ENCODE assay signal across 8 mouse cellular contexts in genomic region chr4:83323201-83323903, GRCm38 (mm10). TPM values are rescaled to one million over a fixed set of nuclear protein-coding genes. Genes with fewer than 3 reads are reported as not detected.
A peak's percentile ranks its signal among the peaks of the same experiment; 100 is the strongest.
DNase-seq lines count a peak whose midpoint lies in the region; ATAC-seq and TF ChIP-seq lines count a peak whose summit lies in the region.

No protein-coding gene starts in this region.

- no peaks in the 10 kb centered on the region for H3K36me3 ChIP-seq in embryonic facial prominence, embryonic 12.5 days
- H3K36me3 ChIP-seq in liver, adult 2 months (ENCODE audit: control insufficient read depth, insufficient read depth, low read length), result no peaks in the 10 kb centered on the region
- H3K36me3 ChIP-seq in midbrain, postnatal 0 days (ENCODE audit: insufficient read depth, low read length), result no peaks in the 10 kb centered on the region

- H3K4me1 ChIP-seq in embryonic facial prominence, embryonic 12.5 days, result 0 out of 2 replicates have a peak, but pooled peaks cover 4% of the 10 kb centered on the region
- peaks cover 6% of the 10 kb centered on the region for H3K4me1 ChIP-seq in liver, adult 2 months (ENCODE audit: control insufficient read depth, insufficient read depth, low read length)
- no peaks in the 10 kb centered on the region for H3K4me1 ChIP-seq in midbrain, postnatal 0 days (ENCODE audit: insufficient read depth, low read length)

- peak; percentile 73 for DNase-seq in layer of hippocampus, adult 11-12 months (ENCODE audit: low spot score)
- DNase-seq in layer of hippocampus, adult 9-10 months (ENCODE audit: low spot score), result no peak
- peak; percentile 78 for DNase-seq in heart, adult 8-10 months (ENCODE audit: low spot score)
- DNase-seq in kidney, adult 8-10 months, result peak; percentile 71 to 79
- peak; percentile 58 for DNase-seq in liver, adult 2 months (ENCODE audit: extremely low read depth, low read depth, low spot score)
- peak; percentile 68 for DNase-seq in midbrain, postnatal 0 days (ENCODE audit: low spot score)
- DNase-seq in spleen, postnatal 14 days (ENCODE audit: low spot score in 2 of 2), result peak; percentile 52 to 60

- peak overlapping the region; percentile 42 for H3K9ac ChIP-seq in embryonic facial prominence, embryonic 12.5 days
- H3K9ac ChIP-seq in liver, adult 2 months (ENCODE audit: low read depth, low read length), result peak overlapping the region; percentile 96
- H3K9ac ChIP-seq in midbrain, postnatal 0 days (replicated peaks; ENCODE audit: low read length, poor library complexity, severe bottlenecking), result peak overlapping the region; percentile 63

- 0 out of 2 replicates have a peak overlapping the region, but pooled peaks have one; percentile 30 for H3K27ac ChIP-seq in embryonic facial prominence, embryonic 12.5 days
- H3K27ac ChIP-seq in liver, adult 2 months (replicated peaks; ENCODE audit: insufficient read depth, low read depth, low read length), result peak overlapping the region; percentile 84
- peak overlapping the region; percentile 57 for H3K27ac ChIP-seq in midbrain, postnatal 0 days (ENCODE audit: low read depth, low read length)

- H3K4me3 ChIP-seq in embryonic facial prominence, embryonic 12.5 days, result peak overlapping the region; percentile 68
- H3K4me3 ChIP-seq in liver, adult 2 months (ENCODE audit: insufficient read depth, low read depth, low read length), result peak overlapping the region; percentile 87
- H3K4me3 ChIP-seq in midbrain, postnatal 0 days (ENCODE audit: low read depth, low read length), result peak overlapping the region; percentile 70

- H3K27me3 ChIP-seq in embryonic facial prominence, embryonic 12.5 days, result no peaks in the 10 kb centered on the region; the same call in 1 of the 2 replicates
- no peaks in the 10 kb centered on the region for H3K27me3 ChIP-seq in liver, adult 2 months (ENCODE audit: control insufficient read depth, insufficient read depth, low read length)
- H3K27me3 ChIP-seq in midbrain, postnatal 0 days (ENCODE audit: insufficient read depth, low read length), result no peaks in the 10 kb centered on the region

- peak overlapping the region; percentile 77 for H3K4me2 ChIP-seq in embryonic facial prominence, embryonic 12.5 days (replicated peaks)
- H3K4me2 ChIP-seq in midbrain, postnatal 0 days (ENCODE audit: low read depth, low read length, poor library complexity, severe bottlenecking), result peak overlapping the region; percentile 100

- ATAC-seq in embryonic facial prominence, embryonic 12.5 days (ENCODE audit: insufficient number of reproducible peaks, insufficient read depth, low FRiP score, low TSS enrichment), result peak; percentile 61
- ATAC-seq in midbrain, postnatal 0 days (ENCODE audit: low FRiP score), result peak; percentile 56

- 0 out of 2 replicates have a peak, but pooled peaks have one; percentile 22 for TF ChIP-seq CTCF in liver, adult 2 months (IDR thresholded peaks at IDR 0.05; ENCODE audit: low read depth, low read length)
- TF ChIP-seq CTCF in midbrain, postnatal 0 days (IDR thresholded peaks at IDR 0.05), result peak; percentile 35

- 3% methylated on average over 48 of the region's 48 CpGs for WGBS in embryonic facial prominence, embryonic 12.5 days
- WGBS in liver, adult 2 months, result 3% methylated on average over 48 of the region's 48 CpGs
- 3% methylated on average over 48 of the region's 48 CpGs for WGBS in midbrain, postnatal 0 days

- no peak for TF ChIP-seq POLR2A in liver, adult 2 months (IDR thresholded peaks at IDR 0.05; ENCODE audit: extremely low read depth, insufficient read depth, low read length)

- H3K9me3 ChIP-seq in embryonic facial prominence, embryonic 12.5 days, result no peaks in the 10 kb centered on the region
- no peaks in the 10 kb centered on the region for H3K9me3 ChIP-seq in midbrain, postnatal 0 days (ENCODE audit: low read length)

- peaks cover 17% of the 10 kb centered on the region; the same call in 1 of the 2 replicates for H3K79me2 ChIP-seq in liver, adult 2 months (ENCODE audit: control insufficient read depth, insufficient read depth, low read length)

RNA-seq across cellular contexts. Expression of gene Ttc39b, which starts 0.7 kb away (rescaled TPM):
- polyA plus RNA-seq in embryonic facial prominence, embryonic 12.5 days (2016; fragmentation: Nextera tagmentation; extraction: Ambion mirVana), result 2.5 and 5.3 TPM in 2 replicates
- total RNA-seq in heart, adult 8-10 months (2022), result 10 to 100 TPM; 18.5 to 23.7 (median 20.8) TPM
- 21.0 and 21.3 TPM in 2 replicates for total RNA-seq in liver, adult 2 months (2014; rRNA removed)
- polyA plus RNA-seq in liver, adult 2 months (2012; rRNA removed), result 6.5 and 6.7 TPM in 2 replicates
- total RNA-seq in midbrain, postnatal 0 days (2014; rRNA removed), result 14.7 and 16.4 TPM in 2 replicates
- polyA plus RNA-seq in midbrain, postnatal 0 days (2015; fragmentation: Nextera tagmentation; extraction: Ambion mirVana), result 4.9 and 5.7 TPM in 2 replicates

Comparison
In these comparisons a context has a peak if more than half of its experiments do, and no peak if none do; other contexts are left out.
1. H3K27ac ChIP-seq: peak in every context shown above with its lines; median percentile 84 in liver, adult 2 months; 57 in midbrain, postnatal 0 days; 30 in embryonic facial prominence, embryonic 12.5 days.
2. H3K9ac ChIP-seq: peak in every context shown above with its lines; median percentile 96 in liver, adult 2 months; 63 in midbrain, postnatal 0 days; 42 in embryonic facial prominence, embryonic 12.5 days.